Mouse (Mus musculus): ENCODE measurements around the gene Traf7.

- TF ChIP-seq CTCF (IDR thresholded peaks at IDR 0.05; ENCODE audit: extremely low read depth, insufficient read length, insufficient replicate concordance, low read depth, low read length) (no peak), POLR2A (IDR thresholded peaks at IDR 0.05; ENCODE audit: low read depth, low read length) (no peak)
These were observed 22.3 kb downstream of the Traf7 start for GRCm38 (mm10) chr17:24505286-24505955.
